Mouse (Mus musculus) liver, adult 2 months (tissue): ENCODE results near the gene Mybphl. TPM values are rescaled to one million over a fixed set of nuclear protein-coding genes. Genes with fewer than 3 reads are reported as not detected.

ENCODE experiments used
- DNase-seq: peaks from one replicate; pipeline ENCODE4 v3.0.0-alpha.2; 2011; ENCODE audit warnings: low read depth, low spot score; ENCODE audit errors: extremely low read depth
- H3K27ac ChIP-seq: fragments of 200-500 bp; replicated peaks from 2 replicates; pipeline ENCODE4 v1.5.1; 2012; ENCODE audit warnings: low read depth, mild to moderate bottlenecking, control low read depth, inconsistent platforms, low read length; ENCODE audit not compliant: insufficient read depth
- H3K27me3 ChIP-seq: fragments of 200-500 bp; 2 replicates; pipeline ENCODE4 v1.6.1; 2012; ENCODE audit warnings: mild to moderate bottlenecking, moderate library complexity, low read length, inconsistent platforms; ENCODE audit not compliant: control insufficient read depth, insufficient read depth
- H3K36me3 ChIP-seq: fragments of 200-500 bp; 2 replicates; pipeline ENCODE4 v1.6.1; 2012; ENCODE audit warnings: low read length, inconsistent platforms; ENCODE audit not compliant: control insufficient read depth, insufficient read depth
- H3K4me1 ChIP-seq: fragments of 200-500 bp; 2 replicates; pipeline ENCODE4 v1.6.1; 2011; ENCODE audit warnings: low read length; ENCODE audit not compliant: control insufficient read depth, insufficient read depth
- H3K4me3 ChIP-seq: fragments of 200-500 bp; 2 replicates; pipeline ENCODE4 v1.5.1; 2011; ENCODE audit warnings: low read depth, mild to moderate bottlenecking, control low read depth, low read length, moderate library complexity; ENCODE audit not compliant: insufficient read depth
- H3K79me2 ChIP-seq: fragments of 200-500 bp; 2 replicates; pipeline ENCODE4 v1.6.1; 2012; ENCODE audit warnings: inconsistent platforms, mild to moderate bottlenecking, low read length, moderate library complexity; ENCODE audit not compliant: control insufficient read depth, insufficient read depth
- H3K9ac ChIP-seq: fragments of 200-500 bp; 2 replicates; pipeline ENCODE4 v1.6.1; 2012; ENCODE audit warnings: low read depth, mild to moderate bottlenecking, control low read depth, inconsistent platforms, low read length
- CTCF ChIP-seq: fragments of 200-500 bp; IDR thresholded peaks from 2 replicates; pipeline ENCODE4 v1.5.1; 2011; ENCODE audit warnings: low read depth, low read length, control low read depth
- POLR2A ChIP-seq: fragments of 200-500 bp; IDR thresholded peaks from 2 replicates; pipeline ENCODE4 v1.6.1; 2011; ENCODE audit warnings: low read length, control low read depth; ENCODE audit not compliant: insufficient read depth; ENCODE audit errors: extremely low read depth
- WGBS: fragments of 180-500 bp; shearing (Covaris S2); methylation state at CpG from one replicate; pipeline ENCODE4 v1.1.7; 2018; 5-methylcytosine and 5-hydroxymethylcytosine counted together
- polyA plus RNA-seq: library from polyadenylated mRNA; depleted of rRNA; stranded (reverse); fragments of >200 nt; gene quantifications from 2 replicates; pipeline ENCODE4 v1.2.3, GENCODE M21; 2012
- total RNA-seq: library from RNA; depleted of rRNA; stranded (reverse); fragments of >200 nt; gene quantifications from 2 replicates; pipeline ENCODE4 v1.2.3, GENCODE M21; 2014

Mybphl gene
- total and polyA plus RNA-seq, 2 experiments: not detected

DNA sequence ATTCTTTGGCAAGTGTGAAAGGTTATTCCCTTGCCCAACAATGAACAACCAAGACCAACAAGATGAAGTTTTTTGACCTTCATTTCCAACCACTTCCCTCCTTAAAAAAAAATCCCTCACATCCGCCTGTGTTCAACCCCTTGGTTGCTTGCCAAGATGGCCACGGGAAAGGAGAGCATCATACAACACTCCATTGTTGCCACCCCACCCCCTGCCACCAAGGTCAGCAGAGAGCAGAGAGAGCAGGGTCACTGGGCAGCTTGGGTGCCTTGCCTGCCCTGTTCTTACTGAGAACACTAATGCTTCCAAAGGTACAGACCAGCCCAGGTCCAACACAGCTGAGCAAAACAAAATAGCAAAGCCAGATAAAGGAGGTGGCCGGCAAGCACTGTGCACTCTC lies 7.6 kb downstream of the Mybphl start:
- Histone ChIP-seq H3K27ac (no peak overlapping the region), H3K79me2 (no peaks in the 10 kb centered on the region), H3K4me3 (no peak overlapping the region), H3K27me3 (no peaks in the 10 kb centered on the region), H3K36me3 (no peaks in the 10 kb centered on the region), H3K9ac (no peak overlapping the region), H3K4me1 (peaks cover 3% of the 10 kb centered on the region)
- TF ChIP-seq CTCF (no peak), POLR2A (no peak)
- no peak for DNase-seq
- 31% methylated on average over 3 of the region's 3 CpGs for WGBS

- TF ChIP-seq CTCF (no peak), POLR2A (no peak)
- 87% methylated on average over 3 of the region's 3 CpGs for WGBS
These were observed 8.0 kb downstream of the Mybphl start for GRCm38 (mm10) chr3:108372691-108373090.

GRCm38 (mm10) chr3:108378875-108379663 lies 14.4 kb downstream of the Mybphl start:
- Histone ChIP-seq H3K36me3 (no peaks in the 10 kb centered on the region), H3K4me3 (no peak overlapping the region), H3K27me3 (no peaks in the 10 kb centered on the region), H3K4me1 (0 out of 2 replicates have a peak, but pooled peaks cover 3% of the 10 kb centered on the region), H3K79me2 (no peaks in the 10 kb centered on the region), H3K27ac (no peak overlapping the region), H3K9ac (no peak overlapping the region)
- DNase-seq: no peak
- 77% methylated on average over 7 of the region's 7 CpGs for WGBS
- no peak for TF ChIP-seq CTCF
- no peak for TF ChIP-seq POLR2A

More at GRCm38 (mm10) chr3:108372691-108373090, 8.0 kb downstream of the Mybphl start:
- Histone ChIP-seq H3K9ac (no peak overlapping the region), H3K79me2 (no peaks in the 10 kb centered on the region), H3K4me1 (peaks cover 3% of the 10 kb centered on the region), H3K36me3 (no peaks in the 10 kb centered on the region), H3K4me3 (no peak overlapping the region), H3K27ac (no peak overlapping the region), H3K27me3 (no peaks in the 10 kb centered on the region)
- DNase-seq: no peak

DNA sequence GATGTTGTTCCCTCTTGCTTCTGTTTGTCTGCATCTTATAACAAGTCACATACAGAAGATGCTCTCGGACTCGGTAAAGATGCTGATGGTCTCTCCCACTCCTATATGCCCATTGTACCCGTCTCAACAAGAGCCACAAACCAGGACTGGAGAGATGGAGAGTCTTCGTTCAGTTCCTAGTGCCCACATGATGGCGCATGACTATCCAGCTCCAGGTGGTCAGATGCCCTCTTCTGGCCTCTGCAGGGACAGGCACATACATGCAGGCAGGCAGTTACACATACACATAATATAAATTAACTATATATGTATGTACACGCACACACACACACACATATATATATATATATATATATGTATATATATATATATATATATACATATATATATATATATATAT lies 16.0 kb downstream of the Mybphl start:
- H3K4me3 ChIP-seq: no peak overlapping the region
- 0 out of 2 replicates have a peak, but pooled peaks cover 3% of the 10 kb centered on the region for H3K4me1 ChIP-seq
- no peaks in the 10 kb centered on the region for H3K27me3 ChIP-seq
- TF ChIP-seq POLR2A: no peak
- peak; percentile 75 for TF ChIP-seq CTCF
- DNase-seq: peak; percentile 15
- no peaks in the 10 kb centered on the region for H3K79me2 ChIP-seq
- WGBS: 88% methylated on average over 6 of the region's 6 CpGs
- H3K9ac ChIP-seq: no peak overlapping the region
- H3K27ac ChIP-seq: no peak overlapping the region
- no peaks in the 10 kb centered on the region for H3K36me3 ChIP-seq

GRCm38 (mm10) chr3:108381945-108382875 lies 17.5 kb downstream of the Mybphl start:
- H3K4me1 ChIP-seq: 0 out of 2 replicates have a peak, but pooled peaks cover 3% of the 10 kb centered on the region
- H3K9ac ChIP-seq: no peak overlapping the region

More at GRCm38 (mm10) chr3:108381945-108382875, 17.5 kb downstream of the Mybphl start:
- H3K79me2 ChIP-seq: no peaks in the 10 kb centered on the region
- H3K36me3 ChIP-seq: no peaks in the 10 kb centered on the region
- no peaks in the 10 kb centered on the region for H3K27me3 ChIP-seq
- DNase-seq: no peak
- TF ChIP-seq CTCF (no peak), POLR2A (no peak)
- WGBS: 73% methylated on average over 14 of the region's 14 CpGs
- H3K27ac ChIP-seq: no peak overlapping the region
- H3K4me3 ChIP-seq: no peak overlapping the region
